Mouse (Mus musculus): ENCODE data around the gene Ndufa3.

The Ndufa3 gene

DNA sequence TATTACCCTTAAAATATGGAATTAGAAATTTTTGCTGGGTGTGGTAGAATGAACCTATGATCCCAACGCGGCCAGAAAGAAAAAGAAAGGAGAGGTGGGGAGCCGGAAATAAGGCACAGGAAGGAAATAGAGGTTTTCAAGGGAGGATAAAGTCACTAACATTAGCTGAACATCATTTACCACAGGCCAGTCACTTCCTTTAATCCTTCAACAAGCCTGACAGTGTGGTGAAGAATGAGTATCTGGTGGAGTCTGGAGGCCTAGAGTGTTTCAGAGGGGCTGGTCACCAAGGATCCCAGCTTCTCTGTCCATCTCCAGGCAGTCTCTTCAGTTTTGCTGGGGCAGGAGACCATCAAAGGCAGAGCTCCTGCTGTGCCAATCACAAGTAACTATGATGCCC lies 6.7 kb upstream of the Ndufa3 start:
- no peak for ATAC-seq (ENCODE audit: low TSS enrichment)

DNA sequence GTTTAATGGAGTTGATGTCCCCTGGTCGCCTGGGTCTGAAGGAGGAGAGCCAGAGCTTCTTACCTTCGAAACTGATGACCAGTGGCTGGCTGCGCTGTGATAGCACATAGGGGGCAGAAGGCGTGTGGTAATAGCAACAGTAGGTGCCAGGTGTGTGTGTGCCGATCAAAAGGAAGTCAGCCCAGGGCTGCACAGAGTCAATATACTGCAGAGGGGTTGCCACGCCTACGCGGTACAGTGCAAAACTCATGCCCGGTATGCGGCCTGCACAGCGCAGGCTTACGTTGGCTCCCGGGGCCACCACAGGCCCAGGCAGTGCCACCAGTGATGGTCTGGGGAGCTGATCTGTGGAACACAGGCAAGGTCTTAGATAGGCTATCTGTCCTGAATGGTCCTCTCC lies 6.2 kb upstream of the Ndufa3 start:
- no peak for ATAC-seq (ENCODE audit: low TSS enrichment)

DNA sequence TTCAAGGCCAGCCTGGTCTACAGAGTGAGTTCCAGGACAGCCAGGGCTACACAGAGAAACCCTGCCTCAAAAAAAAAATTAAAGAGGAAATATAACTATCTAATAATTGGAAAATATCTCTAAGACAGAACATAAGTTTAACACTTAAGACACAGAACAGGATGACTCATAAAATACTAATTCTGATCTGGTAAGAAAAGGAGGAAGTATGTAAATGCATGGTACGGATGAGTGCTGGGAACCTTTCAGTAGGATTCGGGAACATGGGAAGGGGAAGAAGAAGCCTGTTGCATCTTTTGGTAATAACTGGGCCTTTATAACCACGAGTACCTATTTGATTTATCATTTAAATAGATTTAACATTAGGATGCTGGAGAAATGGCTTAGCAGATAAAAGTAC lies 3.2 kb upstream of the Ndufa3 start:
- ATAC-seq (ENCODE audit: low TSS enrichment): no peak

DNA sequence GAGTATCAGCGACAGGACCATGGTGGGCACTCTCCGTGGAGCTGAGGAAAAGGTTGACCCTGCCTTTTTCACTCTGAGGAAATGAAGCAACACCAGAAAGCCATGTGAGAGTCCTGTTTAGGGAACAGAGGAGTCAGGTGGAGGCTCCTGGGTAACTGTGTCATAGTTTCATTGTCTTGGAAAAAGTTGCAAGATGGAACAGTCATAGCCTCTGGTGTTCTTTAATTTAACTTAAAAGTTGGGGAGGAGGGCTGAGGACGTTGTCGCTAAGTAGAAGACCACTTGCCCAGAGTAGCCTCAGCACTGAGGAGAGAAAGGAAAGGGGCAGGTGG lies 1.1 kb upstream of the Ndufa3 start, which contains the start of gene Oscar:
TSS of gene Oscar (minus strand) at position 101 of the 332 bp plus-strand sequence.
- ATAC-seq (ENCODE audit: low TSS enrichment): no peak

DNA sequence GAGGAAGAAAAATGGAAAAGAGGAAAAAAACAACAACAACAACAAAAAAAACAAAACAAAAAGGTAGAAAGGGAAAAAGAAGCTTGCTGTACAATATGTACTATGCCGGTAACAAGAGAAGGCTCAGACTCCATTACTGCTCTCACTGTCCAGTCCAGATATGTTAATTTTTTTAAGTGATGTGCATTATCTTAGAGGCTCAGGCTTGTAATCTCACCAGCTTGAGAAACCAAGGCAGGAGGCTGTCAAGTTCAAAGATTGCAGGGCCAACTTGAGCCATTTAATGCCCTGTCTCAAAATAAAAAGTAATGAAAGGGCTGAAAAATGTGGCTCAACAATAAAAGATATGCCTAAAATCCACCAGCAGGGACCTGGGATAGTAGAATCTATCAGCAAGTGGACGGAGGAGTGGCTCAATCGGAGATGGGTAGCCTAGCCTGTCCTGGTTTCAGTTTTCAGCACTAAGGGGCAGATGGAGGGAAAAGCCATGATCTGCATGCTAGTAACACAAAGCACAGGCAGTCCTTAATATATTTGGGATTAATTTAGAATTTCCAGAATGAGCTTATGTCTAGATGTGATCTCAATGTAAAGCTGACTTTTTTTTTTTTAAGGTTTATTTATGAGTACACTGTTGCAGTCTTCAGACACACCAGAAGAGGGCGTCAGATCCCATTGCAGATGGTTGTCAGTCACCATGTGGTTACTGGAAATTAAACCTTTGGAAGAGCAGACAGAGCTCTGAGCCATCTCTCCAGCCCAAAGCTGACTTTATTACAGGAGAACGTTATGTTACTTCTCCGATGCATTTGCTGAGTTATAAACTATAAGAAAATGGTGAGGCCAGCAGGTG lies 558 bp upstream of the Ndufa3 start:
- peak; percentile 11; the same call in 1 of the 2 replicates for ATAC-seq (ENCODE audit: low TSS enrichment)

DNA sequence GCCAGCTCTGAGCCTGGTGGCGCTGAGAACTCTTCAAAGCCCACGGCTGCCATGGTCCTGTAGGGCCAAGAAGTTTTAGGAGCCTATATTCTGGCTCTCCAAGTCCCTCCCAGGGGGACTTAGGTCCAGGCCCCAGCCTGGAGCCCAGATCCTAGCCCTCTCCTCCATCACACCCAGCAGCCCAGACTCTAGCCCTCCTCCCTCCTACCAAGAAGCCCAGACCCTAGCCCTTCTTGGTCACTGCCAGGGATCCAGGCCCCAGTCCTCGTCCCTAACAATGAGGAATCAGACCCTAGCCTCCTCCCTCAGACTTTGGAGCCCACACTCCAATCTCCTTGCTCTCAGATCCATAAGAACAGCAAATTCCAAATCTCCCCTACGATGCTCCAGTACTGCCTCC lies 11.9 kb downstream of the Ndufa3 start:
- ATAC-seq (ENCODE audit: low TSS enrichment): no peak

DNA sequence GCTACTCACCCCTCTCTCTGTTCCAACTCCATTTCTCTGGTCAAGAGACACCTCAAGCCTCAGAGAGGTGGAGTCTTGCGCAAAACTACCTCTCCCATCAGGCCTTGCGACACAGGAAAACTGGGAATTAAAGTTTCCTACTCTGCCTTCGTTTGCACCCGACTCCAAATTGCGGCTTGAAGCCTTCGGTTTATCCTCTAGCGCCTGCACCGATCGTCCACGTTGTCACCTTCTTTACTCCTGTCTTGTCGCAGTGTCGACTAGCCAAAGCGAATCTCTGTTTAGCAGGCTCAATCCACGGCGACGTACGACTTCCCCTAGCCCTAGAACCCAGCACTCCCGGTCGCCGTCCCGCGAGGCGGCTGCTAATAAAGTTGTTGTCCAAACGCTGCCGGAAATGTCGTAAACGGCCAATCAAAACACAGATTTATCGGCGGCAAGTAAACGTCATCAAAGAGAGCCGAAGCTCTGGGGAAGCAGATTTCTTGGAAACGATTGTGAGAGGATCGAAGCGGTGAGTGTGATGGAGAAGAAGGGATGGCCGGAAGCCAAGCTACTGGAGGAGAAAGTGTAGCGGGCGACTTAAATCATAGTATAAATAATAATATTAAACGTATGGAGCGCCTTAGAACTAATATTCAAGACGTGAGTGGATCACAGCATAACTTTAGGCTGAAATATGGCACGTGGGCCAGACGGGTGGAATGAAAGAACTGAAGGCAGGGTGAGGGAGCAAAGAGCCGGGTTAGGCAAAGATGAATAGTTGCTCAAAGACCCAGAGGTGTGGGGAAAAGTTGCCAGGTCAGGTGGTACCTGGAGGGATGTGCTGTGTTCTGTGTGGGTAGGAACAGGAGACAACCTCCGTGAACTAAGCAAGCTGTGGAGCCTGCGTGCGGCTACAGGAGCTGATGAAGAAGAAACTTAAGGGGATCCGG lies 12.6 kb downstream of the Ndufa3 start, which contains the start of the genes Tfpt and Prpf31:
TSS of gene Tfpt (minus strand) at position 387 of the 935 bp plus-strand sequence.
TSS of gene Prpf31 (plus strand) at position 443 of the 935 bp plus-strand sequence.
- ATAC-seq (ENCODE audit: low TSS enrichment): peak; percentile 94

DNA sequence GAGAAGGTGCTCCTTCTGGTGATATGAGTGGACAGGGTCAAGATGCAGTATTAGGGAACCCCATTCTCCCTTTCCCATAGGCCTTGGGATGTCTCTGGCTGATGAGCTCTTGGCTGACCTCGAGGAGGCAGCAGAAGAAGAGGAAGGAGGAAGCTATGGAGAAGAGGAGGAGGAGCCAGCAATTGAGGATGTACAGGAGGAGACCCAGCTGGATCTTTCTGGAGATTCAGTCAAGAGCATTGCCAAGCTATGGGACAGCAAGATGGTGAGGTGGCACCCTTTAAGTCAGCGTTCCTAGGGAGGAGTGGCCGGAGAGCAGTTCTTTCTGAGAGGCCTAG lies 13.3 kb downstream of the Ndufa3 start:
- ATAC-seq (ENCODE audit: low TSS enrichment): no peak

DNA sequence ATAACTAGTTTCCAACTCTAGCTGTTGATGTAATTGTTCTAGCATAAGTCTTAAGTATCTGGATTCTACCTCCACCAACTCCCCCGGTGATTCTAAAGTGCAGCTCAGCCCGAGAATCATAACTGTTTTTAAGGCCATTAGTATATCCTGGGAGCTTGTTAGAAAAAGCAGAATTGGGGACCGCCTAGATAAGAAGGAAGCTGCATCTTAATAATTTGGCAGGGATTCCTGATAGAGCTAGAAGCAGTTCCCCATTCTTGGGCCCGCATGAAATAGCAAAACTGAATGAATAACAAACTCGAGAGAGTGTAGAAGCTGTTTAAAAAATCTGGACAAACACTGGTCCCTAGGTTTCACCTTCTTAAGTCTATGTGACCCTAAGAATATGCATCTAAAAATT lies 26.2 kb downstream of the Ndufa3 start:
- no peak for ATAC-seq (ENCODE audit: low TSS enrichment)

DNA sequence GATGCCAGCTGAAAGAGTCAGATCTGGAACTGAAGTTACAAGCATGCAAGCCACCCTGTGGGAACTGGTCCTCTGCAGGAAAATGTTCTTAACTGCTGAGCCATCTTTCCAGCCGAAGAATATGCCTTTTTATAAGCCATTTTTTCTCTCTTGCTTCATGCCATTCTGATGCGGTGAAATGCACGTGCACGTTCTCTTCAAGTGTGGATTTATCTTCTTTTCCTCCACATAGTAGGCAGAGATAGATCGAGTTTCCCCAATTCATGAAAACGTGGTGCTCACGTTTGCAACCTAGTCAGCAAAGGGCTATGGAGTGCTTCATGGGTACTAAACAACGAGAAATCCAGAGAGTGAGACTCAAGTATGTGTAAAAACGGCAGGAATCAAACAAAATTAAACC lies 26.7 kb downstream of the Ndufa3 start:
- no peak for ATAC-seq (ENCODE audit: low TSS enrichment)

DNA sequence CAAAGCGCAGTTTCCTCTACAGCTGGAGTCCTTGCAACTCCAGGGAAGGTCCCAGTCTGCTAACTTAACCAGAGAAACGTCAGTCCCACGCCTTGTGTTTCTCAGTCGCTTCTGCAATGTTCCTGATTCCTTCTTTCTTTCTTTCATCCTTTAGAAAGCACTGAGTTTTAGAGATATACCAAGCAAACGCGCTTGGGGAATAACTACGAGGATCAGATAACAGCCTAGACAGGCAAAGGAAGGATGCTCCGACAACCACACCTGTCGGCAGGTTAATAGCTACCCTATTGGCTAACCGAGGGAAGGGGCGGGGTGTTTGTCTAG lies 27.1 kb downstream of the Ndufa3 start:
- peak; percentile 0; the same call in 1 of the 2 replicates for ATAC-seq (ENCODE audit: low TSS enrichment)

DNA sequence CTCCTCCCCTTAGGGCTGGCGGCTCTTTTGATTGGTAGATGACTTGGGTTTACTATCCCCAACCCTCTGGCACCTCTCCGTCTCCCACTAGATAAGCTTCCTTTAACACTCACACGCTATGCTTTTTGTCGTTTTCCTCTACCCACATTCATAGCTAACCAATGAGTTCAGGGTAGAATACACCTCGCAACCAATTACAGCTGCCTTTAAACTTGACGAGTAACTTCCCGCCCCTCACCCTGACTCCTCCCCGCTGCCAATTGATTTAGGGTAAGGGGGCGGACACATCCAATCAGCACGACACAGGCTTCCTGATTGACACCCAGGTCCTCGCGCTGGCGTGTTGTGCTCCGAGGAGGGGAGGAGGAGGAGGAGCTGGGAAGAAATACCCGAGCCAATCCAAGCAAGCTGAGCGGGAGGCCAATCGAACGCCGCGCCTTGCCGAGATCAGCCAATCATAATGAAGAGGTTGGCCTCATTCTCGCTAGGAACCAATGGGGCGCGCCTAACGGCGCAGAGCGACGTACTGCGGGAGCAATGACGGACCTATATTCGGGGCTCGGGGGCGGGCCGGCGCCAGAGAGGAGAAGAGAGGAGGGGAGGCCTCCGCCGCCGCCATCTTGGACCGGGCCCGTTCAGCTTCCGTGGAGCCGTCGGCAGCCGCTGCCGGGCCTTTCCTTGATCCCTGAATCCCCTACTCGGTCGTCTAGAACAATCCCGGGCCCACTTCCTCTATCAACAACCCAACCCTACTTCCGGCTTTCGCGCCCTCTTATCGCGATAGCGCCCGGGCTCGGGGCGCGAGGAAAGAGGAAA lies 27.7 kb downstream of the Ndufa3 start, which contains the start of gene Cnot3:
TSS of gene Cnot3 (plus strand) at position 597 of the 816 bp plus-strand sequence.
- peak; percentile 95 for ATAC-seq (ENCODE audit: low TSS enrichment)

DNA sequence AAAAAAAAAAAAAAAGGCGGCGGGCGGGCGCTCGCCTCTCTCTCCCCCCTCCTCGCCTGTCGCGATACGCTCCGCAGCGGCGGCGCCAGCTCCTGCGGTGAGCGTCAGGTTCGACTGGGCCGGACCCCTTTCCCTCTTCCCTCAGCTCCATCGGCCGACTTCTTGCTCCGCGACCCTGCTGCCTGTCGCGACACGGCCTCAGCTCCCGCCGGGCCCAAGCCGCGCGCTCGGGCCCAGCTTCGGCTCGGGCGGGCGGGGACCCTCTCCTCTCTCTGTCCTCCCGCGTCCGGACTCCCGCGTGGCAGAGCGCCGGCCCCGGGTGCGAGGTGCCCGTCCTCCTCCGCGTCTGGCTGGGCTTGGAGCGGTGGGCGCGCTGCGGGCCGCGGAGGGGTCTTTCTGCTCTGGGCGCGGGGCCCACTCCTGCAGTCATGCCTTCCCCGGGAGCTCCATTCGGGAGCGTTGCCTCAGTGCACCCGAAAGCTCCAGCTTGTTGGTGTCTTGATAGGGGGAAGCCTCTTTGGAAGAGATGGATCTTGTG lies 28.4 kb downstream of the Ndufa3 start:
- peak; percentile 20 for ATAC-seq (ENCODE audit: low TSS enrichment)

DNA sequence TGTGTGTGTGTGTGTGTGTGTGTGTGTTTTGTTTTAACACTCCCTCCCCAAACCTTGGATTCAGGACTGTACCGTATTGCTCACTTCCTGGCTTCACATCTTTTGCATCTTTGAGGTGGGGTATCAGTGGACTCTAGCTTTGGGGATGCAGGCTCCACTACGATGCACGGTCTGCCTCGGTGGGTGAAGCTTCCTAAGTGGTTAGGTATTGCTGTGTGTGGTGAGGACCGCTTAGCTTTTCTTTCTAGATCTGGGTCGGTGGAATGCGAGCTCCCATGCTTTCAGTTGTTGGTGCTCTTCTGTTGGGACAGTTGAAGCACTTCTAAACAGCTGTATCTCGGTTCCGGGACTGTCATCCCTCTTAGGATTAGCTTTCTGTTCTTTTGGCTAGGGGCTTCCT lies 29.0 kb downstream of the Ndufa3 start:
- no peak for ATAC-seq (ENCODE audit: low TSS enrichment)

DNA sequence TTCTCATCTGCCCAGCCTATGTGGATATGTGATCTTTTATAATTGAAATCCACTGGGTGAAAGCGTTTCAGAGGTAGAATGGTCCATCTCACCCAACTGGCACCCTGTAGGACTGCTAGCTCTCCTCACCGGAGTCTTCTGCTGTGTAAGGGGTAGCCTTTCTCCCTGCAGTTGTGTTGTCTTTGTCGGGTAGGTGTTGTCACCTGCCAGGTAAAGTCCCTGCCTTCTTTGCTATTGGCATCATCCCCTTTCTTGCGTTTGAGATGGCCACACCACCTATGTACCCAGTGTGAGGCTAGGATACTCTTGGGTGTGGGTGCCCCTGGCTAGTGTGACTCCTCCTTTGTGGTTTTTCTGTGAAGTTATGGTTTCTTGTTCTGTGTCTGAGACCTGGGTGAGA lies 29.5 kb downstream of the Ndufa3 start:
- no peak for ATAC-seq (ENCODE audit: low TSS enrichment)

DNA sequence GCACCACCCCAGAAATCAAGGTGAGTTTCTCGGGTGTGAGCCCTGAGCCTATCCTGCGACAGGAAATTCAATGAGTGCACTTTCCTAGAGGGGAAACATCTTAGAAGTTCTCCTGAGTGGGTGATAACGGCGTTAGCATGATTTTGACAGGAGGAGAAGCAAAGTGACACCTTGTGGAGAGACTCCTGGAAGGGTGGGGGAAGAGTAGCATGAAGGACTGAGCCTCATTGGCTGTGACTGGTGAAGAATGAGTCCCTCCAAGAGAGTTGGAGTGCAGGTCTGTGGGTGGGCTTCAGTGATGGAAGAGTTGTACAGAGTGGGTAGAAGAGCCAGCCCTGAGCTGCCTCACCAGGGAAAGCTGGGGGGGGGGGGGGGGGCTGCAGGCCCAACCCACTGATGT lies 39.8 kb downstream of the Ndufa3 start:
- ATAC-seq (ENCODE audit: low TSS enrichment): peak; percentile 31; the same call in 1 of the 2 replicates

DNA sequence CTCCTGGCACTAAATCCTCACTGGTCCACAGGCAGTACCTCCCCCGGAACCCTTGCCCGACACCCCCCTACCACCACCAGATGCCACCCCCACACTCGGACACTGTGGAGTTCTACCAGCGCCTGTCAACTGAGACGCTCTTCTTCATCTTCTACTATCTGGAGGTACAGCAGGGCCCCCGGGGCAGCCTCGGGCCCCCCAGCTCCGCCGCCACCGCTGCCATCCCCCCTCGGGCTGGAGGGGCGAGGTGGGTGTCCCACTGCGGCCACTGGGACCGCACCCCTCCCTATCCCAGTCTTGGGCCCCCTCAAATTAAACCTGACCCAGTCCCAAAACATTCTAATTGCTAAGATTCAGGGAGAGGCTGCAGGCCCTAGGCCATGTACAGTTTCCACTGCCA lies 41.4 kb downstream of the Ndufa3 start:
- ATAC-seq (ENCODE audit: low TSS enrichment): no peak

DNA sequence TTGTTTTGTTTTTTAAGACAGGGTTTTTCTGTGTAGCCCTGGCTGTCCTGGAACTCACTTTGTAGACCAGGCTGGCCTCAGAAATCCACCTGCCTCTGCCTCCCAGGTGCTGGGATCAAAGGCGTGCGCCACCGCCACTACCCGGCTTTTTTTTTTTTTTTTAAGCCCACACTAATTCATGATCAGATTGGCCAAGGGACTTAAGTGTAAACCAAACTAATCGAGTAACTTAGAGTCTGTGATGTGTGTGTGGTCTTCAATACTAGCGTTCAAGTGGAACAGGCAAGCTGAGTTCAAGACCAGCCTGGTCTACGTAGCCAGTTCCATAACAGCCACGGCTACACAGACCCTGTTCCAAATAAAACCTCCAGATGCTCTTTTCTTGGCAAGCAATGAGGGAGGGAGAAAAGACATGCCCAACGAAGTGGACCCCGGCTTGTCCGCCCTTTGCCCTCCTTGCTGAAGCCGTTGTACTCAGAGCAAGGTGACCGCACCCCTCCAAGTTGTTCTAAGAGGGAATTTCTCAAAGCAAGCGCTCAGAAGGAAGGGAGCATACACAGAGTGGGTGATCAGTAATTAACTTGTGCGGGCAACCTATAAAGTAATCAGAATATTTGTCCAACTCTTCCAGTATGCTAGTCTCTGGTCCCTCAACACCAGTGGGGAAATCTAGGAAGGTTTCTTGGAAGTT lies 47.5 kb downstream of the Ndufa3 start:
- ATAC-seq (ENCODE audit: low TSS enrichment): peak; percentile 1; the same call in 1 of the 2 replicates

DNA sequence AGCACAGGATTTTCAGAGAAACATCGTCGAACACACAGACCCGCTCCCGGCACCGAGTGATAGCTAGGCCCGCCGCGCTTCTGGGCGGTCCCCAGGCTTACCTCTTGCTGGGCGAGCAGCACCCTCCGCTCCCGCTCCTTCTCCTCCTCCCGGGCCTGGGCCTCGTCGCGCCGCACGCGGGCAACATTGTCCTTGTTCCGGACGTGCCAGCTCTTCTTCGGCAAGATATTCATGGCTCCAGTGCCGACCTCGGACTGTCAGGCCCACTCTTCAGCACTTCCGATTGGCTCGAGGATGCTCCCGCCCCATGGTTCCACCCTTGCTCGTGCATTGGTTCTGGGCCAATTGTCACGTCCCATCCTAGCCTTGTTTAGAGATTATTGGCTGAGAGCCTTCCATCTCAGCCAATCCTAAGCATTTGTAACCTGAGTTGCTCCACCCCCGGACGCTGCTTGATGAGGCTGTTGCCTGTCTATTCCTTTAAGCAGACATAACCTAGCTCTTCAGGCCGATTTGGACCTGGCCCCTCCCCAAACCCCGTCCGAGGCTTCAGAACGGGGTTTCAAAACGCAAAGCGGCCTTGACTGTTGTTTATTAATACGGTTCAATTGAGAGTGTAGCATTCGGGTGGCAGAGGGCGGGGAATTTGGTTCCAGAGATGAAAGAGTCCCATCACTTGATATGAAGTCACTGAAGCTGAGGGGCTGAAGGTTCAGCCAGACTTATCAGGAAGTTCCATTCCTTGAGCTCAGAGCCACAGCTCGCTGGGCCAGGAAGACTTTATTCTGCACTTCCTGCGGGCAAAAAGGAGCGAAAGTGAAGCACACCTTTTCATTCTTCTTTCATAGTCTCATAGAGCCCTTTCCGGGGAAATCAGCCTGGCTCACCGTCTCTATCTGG lies 48.3 kb downstream of the Ndufa3 start, which contains the start of gene Leng1:
TSS of gene Leng1 (minus strand) at position 626 of the 900 bp plus-strand sequence.
- peak; percentile 96 for ATAC-seq (ENCODE audit: low TSS enrichment)

DNA sequence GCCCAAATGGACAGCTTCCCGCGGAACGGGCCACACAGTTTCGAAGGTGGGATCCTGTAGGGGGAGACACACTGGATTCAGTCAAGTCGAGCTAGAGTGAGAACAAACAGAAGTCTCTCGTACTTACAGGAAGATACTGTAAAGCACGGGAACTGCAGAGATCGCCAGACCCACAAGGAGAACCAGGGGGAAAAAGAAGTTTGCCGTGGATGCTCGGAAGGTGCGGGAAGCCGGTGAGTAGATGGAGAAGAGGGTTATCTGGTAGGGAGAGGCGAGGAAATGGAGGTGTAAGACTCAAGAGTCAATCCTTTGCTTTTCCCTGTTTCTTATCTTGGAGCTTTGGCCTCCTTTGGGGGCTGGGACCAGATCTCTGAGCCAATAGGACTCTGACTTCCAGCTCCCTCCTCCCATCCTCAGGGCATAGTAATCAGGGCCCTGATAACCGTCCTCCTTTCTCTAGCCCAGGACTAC lies 49.8 kb downstream of the Ndufa3 start:
- ATAC-seq (ENCODE audit: low TSS enrichment): no peak

Data from frontal cortex, adult (tissue).